Comparison of ENCODE assay signal across 37 mouse cellular contexts in the genomic region with DNA sequence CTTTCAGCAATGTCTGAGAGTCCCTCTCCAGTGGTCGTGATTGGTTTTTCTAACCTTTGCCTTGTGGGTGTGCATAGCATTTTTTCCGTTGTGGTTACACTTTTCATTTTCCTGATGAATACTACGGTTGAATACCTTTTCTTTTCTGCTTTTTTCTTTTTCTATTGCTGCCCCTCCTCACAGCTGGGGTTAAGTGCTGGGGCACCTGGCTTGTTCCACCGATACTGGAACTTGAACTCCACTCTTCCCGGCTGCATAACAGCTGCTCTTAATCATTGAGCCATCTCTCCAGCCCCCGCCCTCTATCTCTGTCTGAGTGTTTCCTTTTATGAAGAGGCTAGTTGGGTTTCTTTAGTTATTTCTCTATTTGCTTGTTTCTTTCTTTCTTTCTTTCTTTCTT. TPM values are rescaled to one million over a fixed set of nuclear protein-coding genes. Genes with fewer than 3 reads are reported as not detected.
DNase-seq lines count a peak whose midpoint lies in the region; ATAC-seq and TF ChIP-seq lines count a peak whose summit lies in the region.
"Had no signal": no experiment of that assay in that cellular context is flagged by ENCODE, and none has a peak within 500 bp of the region (broad histone marks: within the 10 kb centered on the region; RNA-seq: fewer than 3 reads in every experiment).

No protein-coding gene starts in this region.

- 53% methylated on average over 6 of the region's 6 CpGs for WGBS in heart, embryonic 10.5 days
- WGBS in liver, embryonic 12.5 days (ENCODE audit: insufficient replicate concordance) = 26% methylated on average over 6 of the region's 6 CpGs
- 27% methylated on average over 6 of the region's 6 CpGs for WGBS in intestine, embryonic 16.5 days

- in situ Hi-C loops in CH12.LX (cut with MboI; ENCODE audit: low pct_ligation_motif_present, low pct_unique_long_range_greater_than_20kb, low sequenced_read_pairs) = no loop called here

- H3K4me1 ChIP-seq in heart, embryonic 10.5 days = peaks cover 35% of the 10 kb centered on the region
- peaks cover 71% of the 10 kb centered on the region for H3K4me1 ChIP-seq in liver, embryonic 12.5 days
- peaks cover 47 to 67% of the 10 kb centered on the region in 2 experiments for H3K4me1 ChIP-seq in CH12.LX (ENCODE audit: control insufficient read depth in 1 of 2, insufficient read depth in 2 of 2)
- H3K4me1 ChIP-seq in intestine, embryonic 16.5 days (ENCODE audit: control insufficient read depth, insufficient read depth, low read length) = 0 out of 2 replicates have a peak, but pooled peaks cover 14% of the 10 kb centered on the region

- dilution Hi-C loops in CH12.LX (cut with MboI; ENCODE audit: extremely low pct_ligation_motif_present, extremely low pct_unique_long_range_greater_than_20kb, low sequenced_read_pairs) = no loop called here

- no peak overlapping the region for H3K9ac ChIP-seq in liver, embryonic 12.5 days
- H3K9ac ChIP-seq in CH12.LX (ENCODE audit: insufficient read depth, low read depth) = peak overlapping the region; percentile 77
- no peak overlapping the region for H3K9ac ChIP-seq in intestine, embryonic 16.5 days (ENCODE audit: low read depth, low read length)
- H3K9ac ChIP-seq: embryonic facial prominence, embryonic 12.5 days; heart, embryonic 15.5 days; limb, embryonic 15.5 days; lung, embryonic 14.5 days; neural tube, embryonic 12.5 days had no signal

- peak; percentile 69 for DNase-seq in heart, embryonic 10.5 days (ENCODE audit: low spot score)
- DNase-seq in heart, adult 8-10 months (ENCODE audit: low spot score) = no peak
- DNase-seq in liver (no peak), CH12.LX (ENCODE audit: extremely low read depth) (peak; percentile 88)
- no peak for DNase-seq in layer of hippocampus, postnatal 36 days
- DNase-seq in lung, postnatal 14 days = no peak
- DNase-seq: adrenal gland, adult 8-10 months; cerebellum, adult 8-10 months; cerebellum, postnatal 25 days; heart, adult 2 months; kidney, adult 18-20 months; lung, embryonic 14.5 days; right cerebral cortex, adult 18-20 months; right cerebral cortex, postnatal 4 days; thymus, adult 18-20 months; thymus, postnatal 36 days had no signal

- TF ChIP-seq RAD21 in CH12.LX (IDR thresholded peaks at IDR 0.05; ENCODE audit: low read depth, low read length) = peak; percentile 21

- H3K4me2 ChIP-seq in liver, embryonic 12.5 days = no peak overlapping the region
- H3K4me2 ChIP-seq in CH12.LX (ENCODE audit: insufficient read depth, low read depth, poor library complexity, severe bottlenecking) = peak overlapping the region; percentile 84
- H3K4me2 ChIP-seq in intestine, embryonic 16.5 days (ENCODE audit: low read depth, low read length) = no peak overlapping the region
- H3K4me2 ChIP-seq: embryonic facial prominence, embryonic 12.5 days; heart, embryonic 15.5 days; limb, embryonic 15.5 days; lung, embryonic 14.5 days; midbrain, embryonic 11.5 days; neural tube, embryonic 12.5 days had no signal

- H3K27ac ChIP-seq in heart, embryonic 10.5 days = no peak overlapping the region
- H3K27ac ChIP-seq in liver, embryonic 12.5 days = peak overlapping the region; percentile 34; the same call in 1 of the 2 replicates
- peak overlapping the region; percentile 97 for H3K27ac ChIP-seq in CH12.LX (ENCODE audit: insufficient read depth, low read depth)
- no peak overlapping the region for H3K27ac ChIP-seq in intestine, embryonic 16.5 days (ENCODE audit: low read length)
- H3K27ac ChIP-seq: embryonic facial prominence, embryonic 12.5 days; heart, adult 2 months; hindbrain, postnatal 0 days; limb, embryonic 15.5 days; neural tube, embryonic 12.5 days; stomach, postnatal 0 days had no signal

- no peaks in the 10 kb centered on the region for H3K27me3 ChIP-seq in heart, embryonic 10.5 days (ENCODE audit: insufficient read depth, poor library complexity, severe bottlenecking)
- H3K27me3 ChIP-seq in liver, embryonic 12.5 days (replicated peaks) = no peaks in the 10 kb centered on the region
- peaks cover 2% of the 10 kb centered on the region for H3K27me3 ChIP-seq in CH12.LX (replicated peaks)
- no peaks in the 10 kb centered on the region for H3K27me3 ChIP-seq in intestine, embryonic 16.5 days (replicated peaks; ENCODE audit: control insufficient read depth, insufficient read depth, low read length)
- H3K27me3 ChIP-seq: embryonic facial prominence, embryonic 12.5 days; heart, embryonic 15.5 days; limb, embryonic 15.5 days; neural tube, embryonic 12.5 days had no signal

- H3K9me3 ChIP-seq in heart, embryonic 10.5 days = no peaks in the 10 kb centered on the region
- no peaks in the 10 kb centered on the region for H3K9me3 ChIP-seq in liver, embryonic 12.5 days (replicated peaks)
- H3K9me3 ChIP-seq in CH12.LX (replicated peaks; ENCODE audit: low read length) = no peaks in the 10 kb centered on the region
- no peaks in the 10 kb centered on the region for H3K9me3 ChIP-seq in intestine, embryonic 16.5 days (ENCODE audit: control insufficient read depth, low read length)
- H3K9me3 ChIP-seq: embryonic facial prominence, embryonic 12.5 days; heart, embryonic 15.5 days; limb, embryonic 10.5 days; limb, embryonic 15.5 days; neural tube, embryonic 12.5 days had no signal

- H3K79me2 ChIP-seq in CH12.LX (replicated peaks; ENCODE audit: control insufficient read depth, extremely low read depth, insufficient read depth, poor library complexity, severe bottlenecking) = no peaks in the 10 kb centered on the region

- no peak for TF ChIP-seq CTCF in CH12.LX (conservative IDR thresholded peaks at IDR 0.05 in 1 of 2, IDR thresholded peaks at IDR 0.05 in 1 of 2; ENCODE audit: low read depth in 2 of 2, low read length in 2 of 2)

- ATAC-seq in liver, embryonic 12.5 days = no peak
- peak; percentile 62 for ATAC-seq in intestine, embryonic 16.5 days
- ATAC-seq: forebrain, embryonic 14.5 days; hindbrain, postnatal 0 days; midbrain, embryonic 16.5 days had no signal

- peak; percentile 98 for TF ChIP-seq EP300 in CH12.LX (IDR thresholded peaks at IDR 0.05; ENCODE audit: low read length)

- TF ChIP-seq POLR2A in CH12.LX (IDR thresholded peaks at IDR 0.05; ENCODE audit: low read depth, low read length) = no peak; the same call in 1 of the 2 replicates

- H3K4me3 ChIP-seq in heart, embryonic 10.5 days = no peak overlapping the region
- H3K4me3 ChIP-seq in liver, embryonic 12.5 days = no peak overlapping the region
- H3K4me3 ChIP-seq in CH12.LX (replicated peaks in 1 of 3; ENCODE audit: low read depth in 2 of 3, low read length in 2 of 3, poor library complexity in 1 of 3) = peak overlapping the region in 1 of 3 experiments; percentile 24
- H3K4me3 ChIP-seq in intestine, embryonic 16.5 days (ENCODE audit: low read length) = no peak overlapping the region
- H3K4me3 ChIP-seq: embryonic facial prominence, embryonic 12.5 days; heart, adult 2 months; heart, embryonic 15.5 days; limb, embryonic 10.5 days; limb, embryonic 15.5 days; neural tube, embryonic 12.5 days had no signal

- peaks cover 48% of the 10 kb centered on the region for H3K36me3 ChIP-seq in heart, embryonic 10.5 days
- H3K36me3 ChIP-seq in liver, embryonic 12.5 days = peaks cover 21% of the 10 kb centered on the region
- H3K36me3 ChIP-seq in CH12.LX (replicated peaks in 1 of 2; ENCODE audit: control insufficient read depth in 1 of 2, insufficient read depth in 1 of 2, low read length in 1 of 2) = no peaks in the 10 kb centered on the region
- H3K36me3 ChIP-seq in intestine, embryonic 16.5 days (ENCODE audit: control insufficient read depth, insufficient read depth, low read length) = no peaks in the 10 kb centered on the region
- H3K36me3 ChIP-seq: embryonic facial prominence, embryonic 12.5 days; limb, embryonic 10.5 days; limb, embryonic 15.5 days; neural tube, embryonic 12.5 days had no signal

RNA-seq across cellular contexts. Expression of gene Popdc2, which starts 17.1 kb away (rescaled TPM):
- 230 and 378 TPM in 2 replicates for polyA plus RNA-seq in heart, embryonic 10.5 days (2016; fragmentation: Nextera tagmentation; extraction: Ambion mirVana)
- 100 to 1,000 TPM; 451 to 631 (median 553) TPM for total RNA-seq in heart, adult 8-10 months (2022)
- 20.3 and 24.8 TPM in 2 replicates for polyA plus RNA-seq in liver, embryonic 12.5 days (2016; fragmentation: Nextera tagmentation; extraction: Ambion mirVana)
- total RNA-seq in CH12.LX (2012; rRNA removed) (1.0 and 3.6 TPM in 2 replicates), CH12.LX (2014; rRNA removed) (0.17 and 0.30 TPM in 2 replicates)
- polyA plus RNA-seq in CH12.LX (2012; ENCODE audit: insufficient read length, low read depth) = 0.35 and 1.1 TPM in 2 replicates
- 15.0 and 20.2 TPM in 2 replicates for polyA plus RNA-seq in intestine, embryonic 16.5 days (2015; fragmentation: Nextera tagmentation; extraction: Ambion mirVana)
- total RNA-seq in layer of hippocampus, postnatal 36 days (2021) = under 1 TPM; 0.50 to 0.63 TPM

RNA-seq across cellular contexts. Expression of gene Gm21987, which starts 32.2 kb away (rescaled TPM):
- polyA plus RNA-seq in heart, embryonic 10.5 days (2016; fragmentation: Nextera tagmentation; extraction: Ambion mirVana) = 1.3 and 4.6 TPM in 2 replicates
- not detected for total RNA-seq in heart, adult 8-10 months (2022)
- polyA plus RNA-seq in liver, embryonic 12.5 days (2016; fragmentation: Nextera tagmentation; extraction: Ambion mirVana) = not detected in 2 replicates
- total RNA-seq in CH12.LX (2012; rRNA removed) (0.42 TPM in 1 of 2 replicates, not detected in the other), CH12.LX (2014; rRNA removed) (not detected in 2 replicates)
- polyA plus RNA-seq in CH12.LX (2012; ENCODE audit: insufficient read length, low read depth) = 0.87 TPM in 1 of 2 replicates, not detected in the other
- polyA plus RNA-seq in intestine, embryonic 16.5 days (2015; fragmentation: Nextera tagmentation; extraction: Ambion mirVana) = 0.54 and 1.6 TPM in 2 replicates
- not detected for total RNA-seq in layer of hippocampus, postnatal 36 days (2021)
- total RNA-seq: ES-E14; gastrocnemius, adult 18-20 months; gastrocnemius, postnatal 4 days; heart, adult 2 months; hematopoietic stem cell, adult 5-6 weeks; hindbrain, postnatal 0 days; left cerebral cortex, postnatal 10 days; megakaryocyte, adult 5-6 weeks had no signal
- polyA plus RNA-seq: embryonic facial prominence, embryonic 12.5 days; forebrain, embryonic 14.5 days; heart, adult 2 months; hindbrain, postnatal 0 days; kidney, embryonic 16.5 days; large intestine, adult 2 months; limb, embryonic 10.5 days; lung, embryonic 14.5 days; midbrain, embryonic 11.5 days; midbrain, embryonic 16.5 days; neural tube, embryonic 12.5 days; spleen, adult 2 months; stomach, postnatal 0 days had no signal

RNA-seq across cellular contexts. Expression of gene Cox17, which starts 32.3 kb away (rescaled TPM):
- 287 and 339 TPM in 2 replicates for polyA plus RNA-seq in heart, embryonic 10.5 days (2016; fragmentation: Nextera tagmentation; extraction: Ambion mirVana)
- total RNA-seq in heart, adult 8-10 months (2022) = 100 to 1,000 TPM; 269 to 387 (median 331) TPM
- polyA plus RNA-seq in liver, embryonic 12.5 days (2016; fragmentation: Nextera tagmentation; extraction: Ambion mirVana) = 404 and 417 TPM in 2 replicates
- total RNA-seq in CH12.LX (2012; rRNA removed) (643 and 706 TPM in 2 replicates), CH12.LX (2014; rRNA removed) (410 and 438 TPM in 2 replicates)
- polyA plus RNA-seq in CH12.LX (2012; ENCODE audit: insufficient read length, low read depth) = 533 and 622 TPM in 2 replicates
- polyA plus RNA-seq in intestine, embryonic 16.5 days (2015; fragmentation: Nextera tagmentation; extraction: Ambion mirVana) = 223 and 249 TPM in 2 replicates
- 100 to 1,000 TPM; 120 to 146 TPM for total RNA-seq in layer of hippocampus, postnatal 36 days (2021)

RNA-seq across cellular contexts. Expression of gene Maats1, which starts 37.1 kb away (rescaled TPM):
- polyA plus RNA-seq in heart, embryonic 10.5 days (2016; fragmentation: Nextera tagmentation; extraction: Ambion mirVana) = 0.06 and 0.12 TPM in 2 replicates
- not detected for total RNA-seq in heart, adult 8-10 months (2022)
- 0.05 TPM in 1 of 2 replicates, not detected in the other for polyA plus RNA-seq in liver, embryonic 12.5 days (2016; fragmentation: Nextera tagmentation; extraction: Ambion mirVana)
- total RNA-seq in CH12.LX (2012; rRNA removed) = 3.9 TPM in 2 replicates
- 1.7 and 1.9 TPM in 2 replicates for total RNA-seq in CH12.LX (2014; rRNA removed)
- 2.0 and 2.9 TPM in 2 replicates for polyA plus RNA-seq in CH12.LX (2012; ENCODE audit: insufficient read length, low read depth)
- 0.18 and 0.31 TPM in 2 replicates for polyA plus RNA-seq in intestine, embryonic 16.5 days (2015; fragmentation: Nextera tagmentation; extraction: Ambion mirVana)
- 1 to 10 TPM in 1 of 2 experiments, under 1 TPM in 1; 0.95 to 1.4 TPM for total RNA-seq in layer of hippocampus, postnatal 36 days (2021)
- total RNA-seq: gastrocnemius, adult 18-20 months; heart, adult 2 months; hematopoietic stem cell, adult 5-6 weeks; megakaryocyte, adult 5-6 weeks had no signal
- polyA plus RNA-seq: limb, embryonic 10.5 days; limb, embryonic 15.5 days had no signal

RNA-seq across cellular contexts. Expression of gene Pla1a, which starts 53.9 kb away (rescaled TPM):
- polyA plus RNA-seq in heart, embryonic 10.5 days (2016; fragmentation: Nextera tagmentation; extraction: Ambion mirVana) = 0.19 and 0.37 TPM in 2 replicates
- total RNA-seq in heart, adult 8-10 months (2022) = 10 to 100 TPM in 3 of 4 experiments, 1 to 10 TPM in 1; 5.9 to 12.0 (median 10.6) TPM
- 3.4 TPM in 2 replicates for polyA plus RNA-seq in liver, embryonic 12.5 days (2016; fragmentation: Nextera tagmentation; extraction: Ambion mirVana)
- total RNA-seq in CH12.LX (2012; rRNA removed) (20.6 and 27.9 TPM in 2 replicates), CH12.LX (2014; rRNA removed) (12.3 and 14.3 TPM in 2 replicates)
- polyA plus RNA-seq in CH12.LX (2012; ENCODE audit: insufficient read length, low read depth) = 9.3 and 11.0 TPM in 2 replicates
- 1.3 and 1.9 TPM in 2 replicates for polyA plus RNA-seq in intestine, embryonic 16.5 days (2015; fragmentation: Nextera tagmentation; extraction: Ambion mirVana)
- total RNA-seq in layer of hippocampus, postnatal 36 days (2021) = under 1 TPM; 0.63 to 0.92 TPM
- total RNA-seq: hematopoietic stem cell, adult 5-6 weeks had no signal

Comparison
In these comparisons a context has a peak if more than half of its experiments do, and no peak if none do; other contexts are left out.
1. DNase-seq: peak in heart, embryonic 10.5 days (single experiment) and CH12.LX (single experiment); none in heart, adult 8-10 months (single experiment), liver (single experiment), layer of hippocampus, postnatal 36 days (0 of 2) and lung, postnatal 14 days (single experiment).
2. H3K27ac ChIP-seq: peak in liver, embryonic 12.5 days (single experiment) and CH12.LX (single experiment); none in heart, embryonic 10.5 days (single experiment) and intestine, embryonic 16.5 days (single experiment).